Mouse (Mus musculus) neutrophil, adult 59 days (primary cell): ENCODE results near the gene Zfp978. TPM values are rescaled to one million over a fixed set of nuclear protein-coding genes. Genes with fewer than 3 reads are reported as not detected.

Experiments used
- total RNA-seq, 2 experiments: library from RNA; stranded (reverse); gene quantifications; 1 replicate in 1 of 2; 2 replicates in 1 of 2; pipeline ENCODE4 v1.2.4; 2023

Gene Zfp978
- total RNA-seq, result not detected

DNA sequence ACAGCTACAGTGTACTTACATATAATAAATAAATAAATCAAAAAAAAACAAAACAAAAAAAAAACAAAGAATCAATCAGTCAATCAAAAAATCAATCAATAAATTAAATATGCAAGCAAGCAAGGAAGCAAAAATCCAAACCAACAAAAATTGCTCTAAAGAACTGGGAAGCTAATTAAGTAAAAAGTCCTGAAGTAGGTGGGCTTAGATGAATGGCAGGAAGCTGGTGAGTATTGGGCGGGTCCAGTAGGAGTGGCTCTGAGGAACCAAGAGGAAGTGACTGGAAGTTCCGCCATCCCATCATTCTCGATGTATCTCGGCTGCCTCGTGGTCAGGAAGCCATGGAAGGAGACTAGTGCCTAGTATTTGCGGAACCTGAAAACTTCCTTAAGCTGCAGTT lies at the start of gene Zfp978:
Gene Zfp978, plus strand, starts transcription at position 301 of the 400 bp plus-strand sequence.

Other genes starting within 250 kb of the Zfp978 start
- 10 to 100 TPM in 1 of 2 experiments, 1 to 10 TPM in 1; 7.5 to 10.6 TPM for gene Zfp991, start 229.3 kb upstream of the Zfp978 start, total RNA-seq
- not detected for gene Zfp988, start 55.6 kb upstream of the Zfp978 start, total RNA-seq
- gene Zfp982, start 131.1 kb downstream of the Zfp978 start, total RNA-seq, result 1 to 10 TPM in 1 of 2 experiments, not detected in 1; 1.3 TPM
- not detected for gene Gm16503, start 178.9 kb downstream of the Zfp978 start, total RNA-seq
- gene Zfp985, start 192.0 kb downstream of the Zfp978 start, total RNA-seq, result under 1 TPM; 0.18 TPM